Mouse (Mus musculus) CH12.LX (cell line): ENCODE data around the gene Lamc3. TPM values are rescaled to one million over a fixed set of nuclear protein-coding genes. Genes with fewer than 3 reads are reported as not detected.

Experiments used
- DNase-seq: peaks from one replicate; pipeline ENCODE4 v3.0.0-alpha.2; 2013; ENCODE audit errors: extremely low read depth
- H3K27ac ChIP-seq: 2 replicates; pipeline ENCODE4 v1.5.1; 2012; ENCODE audit warnings: low read depth, mild to moderate bottlenecking, control low read depth, moderate library complexity; ENCODE audit not compliant: insufficient read depth
- H3K27me3 ChIP-seq: replicated peaks from 2 replicates; pipeline ENCODE3; 2012; ENCODE audit warnings: inconsistent platforms
- H3K36me3 ChIP-seq, 2 experiments: replicated peaks in 1 of 2; 2 replicates each; pipeline versions ENCODE3 to v1.6.1; 2012; ENCODE audit warnings: inconsistent platforms in 1 of 2, low read length in 1 of 2, mild to moderate bottlenecking in 1 of 2, mixed read lengths in 1 of 2, moderate library complexity in 1 of 2; ENCODE audit not compliant: control insufficient read depth in 1 of 2, insufficient read depth in 1 of 2
- H3K4me1 ChIP-seq, 2 experiments: 2 replicates each; pipeline ENCODE4 v1.6.1; 2012; ENCODE audit warnings: inconsistent platforms in 1 of 2, moderate library complexity in 1 of 2; ENCODE audit not compliant: insufficient read depth in 2 of 2, control insufficient read depth in 1 of 2
- H3K4me2 ChIP-seq: 2 replicates; pipeline ENCODE4 v1.6.1; 2012; ENCODE audit warnings: low read depth, mild to moderate bottlenecking, control low read depth; ENCODE audit not compliant: poor library complexity, insufficient read depth, severe bottlenecking
- H3K4me3 ChIP-seq, 3 experiments: fragments of 150-350 bp in 1 of 3; sonication (generic) in 1 of 3; replicated peaks in 1 of 3; 2 replicates each; pipeline versions ENCODE3 to v1.5.1; 2011 to 2012; ENCODE audit warnings: low read depth in 2 of 3, low read length in 2 of 3, mild to moderate bottlenecking in 2 of 3, moderate library complexity in 2 of 3, control low read depth in 1 of 3, improper control_type of control experiment in 1 of 3, inconsistent platforms in 1 of 3, mixed read lengths in 1 of 3; ENCODE audit not compliant: poor library complexity in 1 of 3
- H3K79me2 ChIP-seq: replicated peaks from 2 replicates; pipeline ENCODE4 v1.6.1; 2012; ENCODE audit warnings: mild to moderate bottlenecking, moderate library complexity; ENCODE audit not compliant: control insufficient read depth, poor library complexity, insufficient read depth, severe bottlenecking; ENCODE audit errors: extremely low read depth
- H3K9ac ChIP-seq: 2 replicates; pipeline ENCODE4 v1.6.1; 2012; ENCODE audit warnings: low read depth, mild to moderate bottlenecking, control low read depth, moderate library complexity; ENCODE audit not compliant: insufficient read depth
- H3K9me3 ChIP-seq: replicated peaks from 2 replicates; pipeline ENCODE3; 2012; ENCODE audit warnings: low read length, inconsistent platforms, mixed read lengths
- CHD1 ChIP-seq: IDR thresholded peaks from 2 replicates; pipeline ENCODE4 v1.6.1; 2012; ENCODE audit warnings: low read depth, low read length, improper control_type of control experiment, inconsistent platforms
- CTCF ChIP-seq, 2 experiments: IDR thresholded peaks in 1 of 2; conservative IDR thresholded peaks in 1 of 2; 2 replicates each; pipeline ENCODE4 v1.5.1; 2011 to 2012; ENCODE audit warnings: low read depth in 2 of 2, low read length in 2 of 2, improper control_type of control experiment in 1 of 2, inconsistent platforms in 1 of 2, mild to moderate bottlenecking in 1 of 2, moderate library complexity in 1 of 2
- ELF1 ChIP-seq: IDR thresholded peaks from 2 replicates; pipeline ENCODE4 v1.6.1; 2014; ENCODE audit warnings: low read depth, mild to moderate bottlenecking, inconsistent platforms, low read length, improper control_type of control experiment
- ETS1 ChIP-seq: conservative IDR thresholded peaks from 2 replicates; pipeline ENCODE4 v1.6.1; 2012; ENCODE audit warnings: low read depth, mild to moderate bottlenecking, inconsistent platforms, low read length, improper control_type of control experiment, moderate library complexity
- IRF4 ChIP-seq: IDR thresholded peaks from 2 replicates; pipeline ENCODE4 v1.6.1; 2014; ENCODE audit warnings: low read depth, mild to moderate bottlenecking, inconsistent platforms, low read length, improper control_type of control experiment
- MAZ ChIP-seq: IDR thresholded peaks from 2 replicates; pipeline ENCODE4 v1.6.1; 2012; ENCODE audit warnings: low read depth, mild to moderate bottlenecking, inconsistent platforms, low read length, improper control_type of control experiment, moderate library complexity
- MEF2A ChIP-seq: IDR thresholded peaks from 2 replicates; pipeline ENCODE4 v1.6.1; 2014; ENCODE audit warnings: low read depth, mild to moderate bottlenecking, inconsistent platforms, low read length, improper control_type of control experiment, borderline replicate concordance
- MXI1 ChIP-seq: IDR thresholded peaks from 2 replicates; pipeline ENCODE4 v1.6.1; 2011; ENCODE audit warnings: mild to moderate bottlenecking, low read depth, low read length, improper control_type of control experiment
- PAX5 ChIP-seq: IDR thresholded peaks from 2 replicates; pipeline ENCODE4 v1.6.1; 2012; ENCODE audit warnings: low read length, inconsistent platforms, mixed read lengths
- POLR2A ChIP-seq: IDR thresholded peaks from 2 replicates; pipeline ENCODE4 v1.6.1; 2011; ENCODE audit warnings: low read depth, mild to moderate bottlenecking, improper control_type of control experiment, low read length
- POLR2AphosphoS2 ChIP-seq: IDR thresholded peaks from 2 replicates; pipeline ENCODE4 v1.6.1; 2011; ENCODE audit warnings: low read depth, low read length, improper control_type of control experiment
- RAD21 ChIP-seq: IDR thresholded peaks from 2 replicates; pipeline ENCODE4 v1.6.1; 2011; ENCODE audit warnings: low read depth, mild to moderate bottlenecking, low read length, improper control_type of control experiment, moderate library complexity
- RCOR1 ChIP-seq: conservative IDR thresholded peaks from 2 replicates; pipeline ENCODE4 v1.6.1; 2012; ENCODE audit warnings: low read depth, mild to moderate bottlenecking, inconsistent platforms, low read length, improper control_type of control experiment
- SMC3 ChIP-seq: IDR thresholded peaks from 2 replicates; pipeline ENCODE4 v1.6.1; 2011; ENCODE audit warnings: low read depth, low read length, improper control_type of control experiment
- TCF12 ChIP-seq: IDR thresholded peaks from 2 replicates; pipeline ENCODE4 v1.6.1; 2014; ENCODE audit warnings: low read depth, mild to moderate bottlenecking, inconsistent platforms, low read length, improper control_type of control experiment
- USF1 ChIP-seq: IDR thresholded peaks from 2 replicates; pipeline ENCODE4 v1.6.1; 2014; ENCODE audit warnings: low read depth, mild to moderate bottlenecking, inconsistent platforms, low read length, improper control_type of control experiment
- USF2 ChIP-seq: conservative IDR thresholded peaks from 2 replicates; pipeline ENCODE4 v1.6.1; 2011; ENCODE audit warnings: low read depth, low read length, improper control_type of control experiment
- ZC3H11A ChIP-seq: IDR thresholded peaks from 2 replicates; pipeline ENCODE4 v1.6.1; 2012; ENCODE audit warnings: low read depth, mild to moderate bottlenecking, inconsistent platforms, low read length, improper control_type of control experiment
- ZKSCAN1 ChIP-seq: IDR thresholded peaks from 2 replicates; pipeline ENCODE4 v1.6.1; 2012; ENCODE audit warnings: low read depth, inconsistent platforms, low read length, improper control_type of control experiment, borderline replicate concordance
- ZNF384 ChIP-seq: IDR thresholded peaks from 2 replicates; pipeline ENCODE4 v1.6.1; 2012; ENCODE audit warnings: low read depth, low read length, improper control_type of control experiment, inconsistent platforms
- dilution Hi-C: fragments of 300-500 bp; cut with MboI; formaldehyde crosslinking; loops from 2 replicates; pipeline ENCODE4 v1.14.3; 2020; ENCODE audit warnings: low sequenced_read_pairs; ENCODE audit not compliant: extremely low pct_unique_long_range_greater_than_20kb, extremely low pct_ligation_motif_present
- in situ Hi-C: fragments of 300-500 bp; cut with MboI; formaldehyde crosslinking; loops from 3 replicates; pipeline ENCODE4 v1.14.3; 2019; ENCODE audit warnings: low sequenced_read_pairs, low pct_ligation_motif_present, low pct_unique_long_range_greater_than_20kb, mixed read lengths
- polyA plus RNA-seq: library from polyadenylated mRNA; unstranded; fragments of >175 nt; gene quantifications from 2 replicates; pipeline ENCODE4 v1.2.1, GENCODE M21; 2012; ENCODE audit warnings: low read depth; ENCODE audit not compliant: insufficient read length
- total RNA-seq, 2 experiments: library from RNA; depleted of rRNA; stranded (reverse); fragments of 300-350 nt in 1 of 2; fragments of >200 nt in 1 of 2; gene quantifications; 2 replicates each; pipeline ENCODE4 v1.2.3; 2012 to 2014

Gene Lamc3
- total and polyA plus RNA-seq, 3 experiments, result not detected

DNA sequence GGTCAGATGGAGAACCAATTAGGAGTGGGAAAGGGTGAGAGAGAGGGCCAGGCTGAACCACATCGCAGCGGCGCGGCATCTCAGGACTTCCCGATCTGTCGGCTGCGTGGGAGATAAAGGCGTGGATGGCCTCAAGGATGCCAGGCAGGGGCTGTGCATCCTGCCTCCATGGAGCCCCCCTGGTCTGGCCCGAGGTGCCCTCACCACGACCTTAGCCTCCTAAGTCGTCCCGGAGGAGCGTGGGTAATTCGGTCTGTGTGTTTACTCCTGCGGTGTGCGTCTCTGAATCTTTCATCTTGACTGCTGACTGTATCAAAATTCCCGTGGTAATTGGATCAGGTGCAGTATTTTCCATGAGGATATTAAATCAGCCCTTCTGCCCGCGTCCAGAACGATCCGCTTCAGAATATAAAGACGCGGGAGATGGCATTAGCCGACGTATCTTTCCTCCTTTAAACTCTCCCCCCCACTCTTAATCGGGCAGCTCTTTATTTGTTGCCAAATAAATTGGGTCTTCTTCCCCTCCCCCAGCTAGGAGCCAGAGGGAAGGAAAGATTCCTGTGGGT is 12.7 kb upstream of the Lamc3 start:
- no peak for DNase-seq
- no peaks in the 10 kb centered on the region for H3K36me3 ChIP-seq
- H3K4me2 ChIP-seq, result no peak overlapping the region
- TF ChIP-seq ZKSCAN1 (no peak), SMC3 (no peak), ZNF384 (no peak), CHD1 (no peak), USF2 (no peak), MEF2A (no peak), USF1 (no peak)
- TF ChIP-seq, all 38 proteins: peak for 0
- Histone ChIP-seq H3K9me3 (peaks cover 10% of the 10 kb centered on the region), H3K9ac (no peak overlapping the region), H3K27ac (no peak overlapping the region), H3K4me3 (no peak overlapping the region), H3K27me3 (peaks cover 68% of the 10 kb centered on the region), H3K79me2 (no peaks in the 10 kb centered on the region), H3K4me1 (peaks cover 0 to 7% of the 10 kb centered on the region in 2 experiments; a peak in 1 of 4 replicates)
- dilution Hi-C loops (no loop called here), in situ Hi-C loops (no loop called here)

DNA sequence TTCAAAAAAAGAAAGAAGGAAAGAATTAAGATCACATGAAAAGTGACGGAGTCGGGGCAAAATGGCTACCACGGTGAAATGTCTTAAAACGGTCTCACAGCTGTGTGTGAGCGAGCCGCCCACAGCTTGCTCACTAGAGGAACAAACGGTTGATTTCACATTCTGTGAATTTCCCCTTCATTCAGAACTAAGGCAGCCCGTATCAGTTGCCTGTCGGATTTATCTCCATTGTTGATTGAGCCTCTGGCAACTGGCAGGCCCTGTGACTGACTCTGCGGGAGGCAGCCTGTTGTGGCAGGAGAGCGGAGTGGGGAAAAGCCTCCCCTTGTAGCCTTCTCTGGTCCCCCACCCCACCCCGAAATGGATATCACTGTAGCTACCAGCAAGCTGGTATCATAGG is 10.6 kb upstream of the Lamc3 start:
- TF ChIP-seq RCOR1 (no peak), CTCF (conservative IDR thresholded peaks at IDR 0.05 in 1 of 2, IDR thresholded peaks at IDR 0.05 in 1 of 2; ENCODE audit: low read depth in 2 of 2, low read length in 2 of 2) (no peak), POLR2A (no peak), SMC3 (no peak), ZC3H11A (no peak), USF2 (no peak), MXI1 (no peak), ETS1 (no peak), PAX5 (no peak), CHD1 (no peak), IRF4 (no peak), TCF12 (no peak), MAZ (no peak), ZNF384 (no peak), POLR2AphosphoS2 (no peak), RAD21 (no peak), ELF1 (no peak)
- Histone ChIP-seq H3K4me2 (no peak overlapping the region), H3K27ac (no peak overlapping the region), H3K9me3 (peaks cover 8% of the 10 kb centered on the region), H3K27me3 (peaks cover 64% of the 10 kb centered on the region), H3K79me2 (no peaks in the 10 kb centered on the region), H3K4me3 (no peak overlapping the region), H3K36me3 (no peaks in the 10 kb centered on the region), H3K9ac (no peak overlapping the region), H3K4me1 (peaks cover 8 to 18% of the 10 kb centered on the region in 2 experiments)
- in situ Hi-C loops (no loop called here), dilution Hi-C loops (no loop called here)
- DNase-seq, result no peak
